Mouse (Mus musculus): Measurements from ENCODE around the gene Spata46. TPM values are rescaled to one million over a fixed set of nuclear protein-coding genes. Genes with fewer than 3 reads are reported as not detected.

Gene Spata46
- total RNA-seq (2017): not detected in 3 replicates

GRCm38 (mm10) chr1:170308503-170308902 lies at the start of gene Spata46:
Gene Spata46, plus strand, starts transcription at chr1:170308803.
- ATAC-seq (replicated peaks; ENCODE audit: insufficient number of reproducible peaks, low FRiP score, low TSS enrichment, poor library complexity, severe bottlenecking): no peak

- peak; percentile 50; the same call in 1 of the 2 replicates for ATAC-seq (replicated peaks; ENCODE audit: insufficient number of reproducible peaks, low FRiP score, low TSS enrichment, poor library complexity, severe bottlenecking)
Observed at GRCm38 (mm10) chr1:170270281-170270680, 38.3 kb upstream of the Spata46 start.

- ATAC-seq (replicated peaks; ENCODE audit: insufficient number of reproducible peaks, low FRiP score, low TSS enrichment, poor library complexity, severe bottlenecking): peak; percentile 29; the same call in 1 of the 2 replicates
Observed at GRCm38 (mm10) chr1:170270696-170271095, 37.9 kb upstream of the Spata46 start.

GRCm38 (mm10) chr1:170273252-170273651 lies 35.4 kb upstream of the Spata46 start:
- no peak for ATAC-seq (replicated peaks; ENCODE audit: insufficient number of reproducible peaks, low FRiP score, low TSS enrichment, poor library complexity, severe bottlenecking)

- ATAC-seq (replicated peaks; ENCODE audit: insufficient number of reproducible peaks, low FRiP score, low TSS enrichment, poor library complexity, severe bottlenecking): peak; percentile 89
Observed at GRCm38 (mm10) chr1:170277016-170277415, 31.6 kb upstream of the Spata46 start, which contains the start of gene Sh2d1b1. Gene Sh2d1b1, plus strand, starts transcription at chr1:170277320.

GRCm38 (mm10) chr1:170282415-170283129 lies 26.0 kb upstream of the Spata46 start:
- peak; percentile 88 for ATAC-seq (replicated peaks; ENCODE audit: insufficient number of reproducible peaks, low FRiP score, low TSS enrichment, poor library complexity, severe bottlenecking)

- peak; percentile 68 for ATAC-seq (replicated peaks; ENCODE audit: insufficient number of reproducible peaks, low FRiP score, low TSS enrichment, poor library complexity, severe bottlenecking)
Observed at GRCm38 (mm10) chr1:170292239-170292951, 16.2 kb upstream of the Spata46 start.

GRCm38 (mm10) chr1:170293257-170293656 lies 15.3 kb upstream of the Spata46 start:
- ATAC-seq (replicated peaks; ENCODE audit: insufficient number of reproducible peaks, low FRiP score, low TSS enrichment, poor library complexity, severe bottlenecking): no peak

- no peak for ATAC-seq (replicated peaks; ENCODE audit: insufficient number of reproducible peaks, low FRiP score, low TSS enrichment, poor library complexity, severe bottlenecking)
Observed at GRCm38 (mm10) chr1:170294786-170295570, 13.6 kb upstream of the Spata46 start.

- ATAC-seq (replicated peaks; ENCODE audit: insufficient number of reproducible peaks, low FRiP score, low TSS enrichment, poor library complexity, severe bottlenecking): no peak
Observed at GRCm38 (mm10) chr1:170299496-170299895, 9.1 kb upstream of the Spata46 start.

GRCm38 (mm10) chr1:170301686-170302085 lies 6.9 kb upstream of the Spata46 start:
- no peak for ATAC-seq (replicated peaks; ENCODE audit: insufficient number of reproducible peaks, low FRiP score, low TSS enrichment, poor library complexity, severe bottlenecking)

- no peak for ATAC-seq (replicated peaks; ENCODE audit: insufficient number of reproducible peaks, low FRiP score, low TSS enrichment, poor library complexity, severe bottlenecking)
Observed at GRCm38 (mm10) chr1:170302456-170302855, 6.1 kb upstream of the Spata46 start.

GRCm38 (mm10) chr1:170303103-170303502 lies 5.5 kb upstream of the Spata46 start:
- ATAC-seq (replicated peaks; ENCODE audit: insufficient number of reproducible peaks, low FRiP score, low TSS enrichment, poor library complexity, severe bottlenecking): no peak

GRCm38 (mm10) chr1:170305002-170305401 lies 3.6 kb upstream of the Spata46 start:
- no peak for ATAC-seq (replicated peaks; ENCODE audit: insufficient number of reproducible peaks, low FRiP score, low TSS enrichment, poor library complexity, severe bottlenecking)

GRCm38 (mm10) chr1:170306232-170306631 lies 2.4 kb upstream of the Spata46 start, which contains the start of gene Gm7694:
Gene Gm7694, minus strand, starts transcription at chr1:170306332.
- ATAC-seq (replicated peaks; ENCODE audit: insufficient number of reproducible peaks, low FRiP score, low TSS enrichment, poor library complexity, severe bottlenecking): no peak

GRCm38 (mm10) chr1:170311431-170311830 lies 2.8 kb downstream of the Spata46 start:
- no peak for ATAC-seq (replicated peaks; ENCODE audit: insufficient number of reproducible peaks, low FRiP score, low TSS enrichment, poor library complexity, severe bottlenecking)

- ATAC-seq (replicated peaks; ENCODE audit: insufficient number of reproducible peaks, low FRiP score, low TSS enrichment, poor library complexity, severe bottlenecking): no peak
Observed at GRCm38 (mm10) chr1:170322046-170322445, 13.4 kb downstream of the Spata46 start.

- ATAC-seq (replicated peaks; ENCODE audit: insufficient number of reproducible peaks, low FRiP score, low TSS enrichment, poor library complexity, severe bottlenecking): no peak
Observed at GRCm38 (mm10) chr1:170323001-170323400, 14.4 kb downstream of the Spata46 start.

- ATAC-seq (replicated peaks; ENCODE audit: insufficient number of reproducible peaks, low FRiP score, low TSS enrichment, poor library complexity, severe bottlenecking): no peak
Observed at GRCm38 (mm10) chr1:170324312-170324711, 15.7 kb downstream of the Spata46 start.
